Mouse (Mus musculus) ES-E14 (cell line): ENCODE data around the gene Nek2. TPM values are rescaled to one million over a fixed set of nuclear protein-coding genes. Genes with fewer than 3 reads are reported as not detected.

ENCODE experiments used
- DNase-seq: peaks from one replicate; pipeline ENCODE4 v3.0.0-alpha.2; 2013; ENCODE audit warnings: low read depth, low spot score
- H3K27ac ChIP-seq: 2 replicates; pipeline ENCODE4 v1.5.1; 2012; ENCODE audit warnings: low read depth, mild to moderate bottlenecking, low read length, moderate library complexity, mixed read lengths; ENCODE audit not compliant: poor library complexity, insufficient read depth, severe bottlenecking
- H3K36me3 ChIP-seq: 2 replicates; pipeline ENCODE4 v1.6.1; 2012; ENCODE audit warnings: mild to moderate bottlenecking, low read length, moderate library complexity, mixed read lengths; ENCODE audit not compliant: control insufficient read depth, poor library complexity, insufficient read depth, severe bottlenecking
- H3K4me1 ChIP-seq, 2 experiments: fragments of 150-350 bp in 1 of 2; sonication (generic) in 1 of 2; 2 replicates each; pipeline ENCODE4 v1.6.1; 2012; ENCODE audit warnings: low read length in 2 of 2, mild to moderate bottlenecking in 1 of 2, mixed read lengths in 1 of 2; ENCODE audit not compliant: control insufficient read depth in 2 of 2, insufficient read depth in 2 of 2, poor library complexity in 1 of 2
- H3K4me3 ChIP-seq, 2 experiments: fragments of 150-350 bp in 1 of 2; sonication (generic) in 1 of 2; 2 replicates each; pipeline ENCODE4 v1.5.1; 2012; ENCODE audit warnings: low read length in 2 of 2, low read depth in 1 of 2, mild to moderate bottlenecking in 1 of 2, mixed read lengths in 1 of 2; ENCODE audit not compliant: insufficient read depth in 1 of 2, poor library complexity in 1 of 2, severe bottlenecking in 1 of 2
- H3K9ac ChIP-seq: 2 replicates; pipeline ENCODE4 v1.6.1; 2012; ENCODE audit warnings: low read depth, mild to moderate bottlenecking, low read length, mixed read lengths; ENCODE audit not compliant: poor library complexity, insufficient read depth, severe bottlenecking
- H3K9me3 ChIP-seq: fragments of 150-350 bp; sonication (generic); 2 replicates; pipeline ENCODE4 v1.6.1; 2012; ENCODE audit warnings: low read depth, mild to moderate bottlenecking, low read length; ENCODE audit not compliant: control insufficient read depth, insufficient read depth
- CHD2 ChIP-seq: IDR thresholded peaks from 2 replicates; pipeline ENCODE4 v1.6.1; 2014; ENCODE audit warnings: mild to moderate bottlenecking, low read depth, low read length, inconsistent platforms
- HCFC1 ChIP-seq: IDR thresholded peaks from 2 replicates; pipeline ENCODE4 v1.6.1; 2012; ENCODE audit warnings: low read length, inconsistent platforms, borderline replicate concordance; ENCODE audit not compliant: insufficient read depth
- MAFK ChIP-seq: IDR thresholded peaks from 2 replicates; pipeline ENCODE4 v1.6.1; 2014; ENCODE audit warnings: mild to moderate bottlenecking, low read depth, low read length, inconsistent platforms; ENCODE audit not compliant: insufficient read depth
- ZC3H11A ChIP-seq: IDR thresholded peaks from 2 replicates; pipeline ENCODE4 v1.6.1; 2012; ENCODE audit warnings: low read depth, mild to moderate bottlenecking, inconsistent platforms, low read length, borderline replicate concordance
- ZNF384 ChIP-seq: IDR thresholded peaks from 2 replicates; pipeline ENCODE4 v1.6.1; 2012; ENCODE audit warnings: low read depth, low read length, inconsistent platforms
- in situ Hi-C, 2 experiments: fragments of 600-800 bp; cut with MboI; formaldehyde crosslinking; loops; one replicate each; pipeline ENCODE4 v1.15.1; 2025; ENCODE audit warnings: low sequenced_read_pairs in 2 of 2, inconsistent platforms in 1 of 2; ENCODE audit not compliant: unreplicated experiment in 2 of 2
- total RNA-seq: library from RNA; depleted of rRNA; stranded (reverse); fragments of 300-350 nt; gene quantifications from 2 replicates; pipeline ENCODE4 v1.2.3, GENCODE M21; 2012

The Nek2 gene
- total RNA-seq, 1 experiment: 50.5 TPM

DNA sequence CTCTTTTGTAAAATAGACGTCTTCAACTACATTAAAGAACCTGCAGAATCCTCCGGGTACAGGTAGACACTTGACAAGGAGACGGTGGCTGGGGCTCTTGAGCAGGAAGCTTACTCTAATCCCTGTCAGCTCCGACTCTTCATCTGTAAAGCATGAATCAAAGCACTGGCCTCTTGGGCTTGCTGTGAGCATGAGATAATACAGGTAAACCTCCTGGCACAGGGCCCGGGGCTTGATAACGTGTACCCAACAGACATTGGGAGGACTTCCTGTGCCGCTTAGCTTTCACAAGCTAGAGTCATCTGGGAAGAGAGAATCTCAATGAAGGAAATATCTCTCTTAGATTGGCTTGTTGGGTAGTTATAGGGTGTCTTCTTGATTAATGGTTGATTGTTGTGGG, 53.8 kb downstream of the Nek2 start:
- no peak overlapping the region for H3K27ac ChIP-seq
- no peaks in the 10 kb centered on the region for H3K36me3 ChIP-seq
- in situ Hi-C loops: no loop called here
- H3K4me1 ChIP-seq: peaks cover 0 to 4% of the 10 kb centered on the region in 2 experiments; a peak in 1 of 4 replicates
- DNase-seq: no peak
- H3K9me3 ChIP-seq: no peaks in the 10 kb centered on the region
- H3K4me3 ChIP-seq: no peak overlapping the region
- TF ChIP-seq MAFK: no peak
- TF ChIP-seq ZNF384: no peak
- TF ChIP-seq ZC3H11A: no peak
- no peak overlapping the region for H3K9ac ChIP-seq

DNA sequence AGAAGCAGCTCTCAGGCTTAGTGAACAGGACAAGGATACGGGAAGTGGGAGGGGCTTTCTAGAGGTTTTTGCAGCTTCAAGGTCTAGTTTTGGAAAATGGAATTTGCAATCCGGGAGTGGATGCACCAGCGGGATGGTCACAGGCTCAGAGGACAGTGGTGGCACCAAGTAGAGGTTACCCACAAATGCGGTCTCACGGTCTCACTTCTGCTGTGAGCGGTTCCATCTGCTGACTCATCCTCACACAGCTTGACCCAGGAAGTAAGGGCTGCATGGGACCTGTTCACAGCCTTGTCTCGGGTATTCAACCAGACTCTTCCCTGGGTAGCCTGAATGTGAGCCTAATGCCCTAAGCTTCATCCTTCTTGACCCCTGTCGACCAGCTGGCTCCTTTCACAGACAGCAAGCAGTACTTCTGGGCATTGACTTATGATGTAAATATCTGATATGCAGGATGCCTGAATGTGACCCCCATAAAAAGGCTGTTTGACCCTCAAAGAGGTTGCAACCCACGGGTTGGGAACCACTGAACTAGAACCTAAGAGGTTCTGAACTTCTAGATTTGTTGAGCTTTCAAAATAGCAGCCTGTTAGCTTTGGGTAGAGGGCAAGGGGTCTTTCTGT, 54.5 kb downstream of the Nek2 start:
- no peaks in the 10 kb centered on the region for H3K9me3 ChIP-seq
- H3K4me3 ChIP-seq: no peak overlapping the region
- in situ Hi-C loops: no loop called here
- peaks cover 0 to 8% of the 10 kb centered on the region in 2 experiments; a peak in 2 of 4 replicates for H3K4me1 ChIP-seq
- TF ChIP-seq ZNF384 (no peak), ZC3H11A (no peak), MAFK (no peak), CHD2 (no peak), HCFC1 (no peak)
- DNase-seq: no peak
- no peak overlapping the region for H3K27ac ChIP-seq
- H3K36me3 ChIP-seq: no peaks in the 10 kb centered on the region
- no peak overlapping the region for H3K9ac ChIP-seq

DNA sequence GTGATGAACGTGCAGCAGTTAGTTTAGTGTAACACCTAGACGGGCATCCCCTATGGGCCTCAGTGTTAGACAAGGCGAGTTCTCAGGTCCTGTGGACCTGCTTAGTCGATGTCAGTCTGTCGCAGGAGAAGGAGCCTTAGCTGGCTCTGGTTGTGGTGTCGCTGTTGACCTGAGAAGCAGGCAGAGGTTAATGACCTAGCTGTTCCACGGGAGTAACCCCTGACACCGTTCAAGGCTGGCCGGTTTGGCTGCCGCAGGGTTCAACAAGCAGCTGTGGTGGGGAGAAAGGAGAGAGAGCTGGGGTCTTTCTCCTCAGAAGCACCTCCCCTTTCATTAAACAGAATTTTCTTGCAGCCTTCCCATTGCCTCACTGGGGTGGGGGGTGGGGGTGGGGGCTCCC, 56.4 kb downstream of the Nek2 start:
- peaks cover 0 to 10% of the 10 kb centered on the region in 2 experiments; a peak in 2 of 4 replicates for H3K4me1 ChIP-seq

DNA sequence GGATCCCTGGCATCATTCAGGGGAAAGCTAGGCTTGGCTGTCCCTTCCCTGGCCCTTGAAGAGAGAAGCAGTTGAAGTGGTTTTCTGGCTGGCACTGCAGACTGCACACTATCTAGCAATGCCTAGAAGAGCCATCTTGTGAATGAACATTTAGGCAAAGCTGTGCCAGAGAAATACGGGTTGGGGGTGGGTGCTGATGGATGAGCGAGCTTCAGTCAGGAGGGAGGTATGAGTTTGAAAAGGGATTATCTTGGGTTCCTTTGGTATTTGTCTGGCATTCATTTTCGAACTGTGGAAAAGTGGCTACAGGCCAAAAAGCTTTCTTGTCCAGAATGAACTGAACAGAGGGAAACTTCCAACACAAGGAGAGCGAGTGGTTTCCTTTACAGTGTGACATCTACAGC, 57.3 kb downstream of the Nek2 start:
- in situ Hi-C loops: no loop called here
- Histone ChIP-seq H3K36me3 (no peaks in the 10 kb centered on the region), H3K9me3 (no peaks in the 10 kb centered on the region), H3K4me3 (no peak overlapping the region), H3K9ac (no peak overlapping the region), H3K4me1 (peaks cover 0 to 10% of the 10 kb centered on the region in 2 experiments; a peak in 2 of 4 replicates), H3K27ac (no peak overlapping the region)
- no peak for DNase-seq
- TF ChIP-seq ZNF384 (no peak), ZC3H11A (no peak), CHD2 (no peak), HCFC1 (no peak), MAFK (no peak)

More for the DNA sequence above, 56.4 kb downstream of the Nek2 start:
- no peak overlapping the region for H3K4me3 ChIP-seq
- no peak for DNase-seq
- H3K27ac ChIP-seq: no peak overlapping the region
- in situ Hi-C loops: no loop called here
- TF ChIP-seq CHD2: no peak
- no peak for TF ChIP-seq ZNF384
- TF ChIP-seq HCFC1: no peak
- no peak for TF ChIP-seq MAFK
- TF ChIP-seq ZC3H11A: no peak
- no peaks in the 10 kb centered on the region for H3K9me3 ChIP-seq
- H3K36me3 ChIP-seq: no peaks in the 10 kb centered on the region
- no peak overlapping the region for H3K9ac ChIP-seq

DNA sequence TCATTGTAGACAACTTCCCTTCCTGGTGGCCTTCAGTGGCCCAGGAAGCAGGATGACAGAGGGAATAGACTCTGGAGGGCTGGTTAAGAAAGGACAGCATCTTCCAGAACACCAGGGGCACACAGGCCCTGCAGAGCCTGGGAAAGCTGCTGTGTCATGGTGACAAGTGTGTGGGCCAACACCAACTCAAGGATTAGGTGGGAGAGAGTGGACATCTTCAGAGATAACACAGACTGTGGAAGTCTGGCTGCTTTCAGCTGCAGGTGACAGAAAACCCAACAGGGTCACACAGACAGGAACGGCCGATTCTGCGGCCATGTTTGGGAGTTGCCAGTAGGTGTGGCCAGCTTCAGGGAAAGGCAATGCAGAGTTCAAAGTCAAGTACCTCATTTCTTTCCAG, 59.0 kb downstream of the Nek2 start:
- Histone ChIP-seq H3K4me1 (peaks cover 0 to 10% of the 10 kb centered on the region in 2 experiments; a peak in 2 of 4 replicates), H3K36me3 (no peaks in the 10 kb centered on the region), H3K27ac (no peak overlapping the region), H3K9ac (no peak overlapping the region), H3K9me3 (no peaks in the 10 kb centered on the region), H3K4me3 (no peak overlapping the region)
- no peak for DNase-seq
- TF ChIP-seq HCFC1 (no peak), MAFK (peak; percentile 57; the same call in 1 of the 2 replicates)
- in situ Hi-C loops: no loop called here
